Mouse (Mus musculus) heart, embryonic 12.5 days (tissue): ENCODE measurements around the gene Mvp. TPM values are rescaled to one million over a fixed set of nuclear protein-coding genes. Genes with fewer than 3 reads are reported as not detected.

Source experiments
- ATAC-seq: fragments of 200-750 bp; cut with Nextera tagmentation; 2 replicates; pipeline ENCODE4 v1.8.0; 2017; ENCODE audit warnings: moderate TSS enrichment, moderate library complexity; ENCODE audit not compliant: insufficient number of reproducible peaks, low FRiP score
- H3K27ac ChIP-seq: fragments of 300-500 bp; sonication (generic); 2 replicates; pipeline ENCODE4 v1.5.1; 2016; ENCODE audit warnings: mild to moderate bottlenecking, moderate library complexity; ENCODE audit not compliant: poor library complexity, severe bottlenecking
- H3K27me3 ChIP-seq: fragments of 300-500 bp; sonication (generic); replicated peaks from 2 replicates; pipeline ENCODE4 v1.6.1; 2016; ENCODE audit warnings: mild to moderate bottlenecking, moderate library complexity
- H3K36me3 ChIP-seq: fragments of 300-500 bp; sonication (generic); 2 replicates; pipeline ENCODE4 v1.6.1; 2016; ENCODE audit warnings: mild to moderate bottlenecking, moderate library complexity
- H3K4me1 ChIP-seq: fragments of 300-500 bp; sonication (generic); replicated peaks from 2 replicates; pipeline ENCODE4 v1.6.1; 2016; ENCODE audit warnings: mild to moderate bottlenecking
- H3K4me2 ChIP-seq: fragments of 300-500 bp; sonication (generic); 2 replicates; pipeline ENCODE4 v1.6.1; 2016; ENCODE audit warnings: mild to moderate bottlenecking, moderate library complexity
- H3K4me3 ChIP-seq: fragments of 300-500 bp; sonication (generic); 2 replicates; pipeline ENCODE4 v1.5.1; 2016; ENCODE audit warnings: mild to moderate bottlenecking
- H3K9ac ChIP-seq: fragments of 300-500 bp; sonication (generic); 2 replicates; pipeline ENCODE4 v1.6.1; 2016; ENCODE audit warnings: mild to moderate bottlenecking, moderate library complexity
- H3K9me3 ChIP-seq: fragments of 300-500 bp; sonication (generic); replicated peaks from 2 replicates; pipeline ENCODE4 v1.6.1; 2016; ENCODE audit warnings: mild to moderate bottlenecking, moderate library complexity
- WGBS: fragments of 180-500 bp; shearing (Covaris S2); methylation state at CpG from one replicate; pipeline ENCODE4 v1.1.7; 2016; 5-methylcytosine and 5-hydroxymethylcytosine counted together
- polyA plus RNA-seq: library from polyadenylated mRNA; unstranded; fragments of >200 nt; fragmentation: Nextera tagmentation; extraction: Ambion mirVana; gene quantifications from 2 replicates; pipeline ENCODE4 v1.2.1, GENCODE M21; 2016

Gene Mvp
- polyA plus RNA-seq, 1 experiment from 2014 or later: 12.0 TPM

DNA sequence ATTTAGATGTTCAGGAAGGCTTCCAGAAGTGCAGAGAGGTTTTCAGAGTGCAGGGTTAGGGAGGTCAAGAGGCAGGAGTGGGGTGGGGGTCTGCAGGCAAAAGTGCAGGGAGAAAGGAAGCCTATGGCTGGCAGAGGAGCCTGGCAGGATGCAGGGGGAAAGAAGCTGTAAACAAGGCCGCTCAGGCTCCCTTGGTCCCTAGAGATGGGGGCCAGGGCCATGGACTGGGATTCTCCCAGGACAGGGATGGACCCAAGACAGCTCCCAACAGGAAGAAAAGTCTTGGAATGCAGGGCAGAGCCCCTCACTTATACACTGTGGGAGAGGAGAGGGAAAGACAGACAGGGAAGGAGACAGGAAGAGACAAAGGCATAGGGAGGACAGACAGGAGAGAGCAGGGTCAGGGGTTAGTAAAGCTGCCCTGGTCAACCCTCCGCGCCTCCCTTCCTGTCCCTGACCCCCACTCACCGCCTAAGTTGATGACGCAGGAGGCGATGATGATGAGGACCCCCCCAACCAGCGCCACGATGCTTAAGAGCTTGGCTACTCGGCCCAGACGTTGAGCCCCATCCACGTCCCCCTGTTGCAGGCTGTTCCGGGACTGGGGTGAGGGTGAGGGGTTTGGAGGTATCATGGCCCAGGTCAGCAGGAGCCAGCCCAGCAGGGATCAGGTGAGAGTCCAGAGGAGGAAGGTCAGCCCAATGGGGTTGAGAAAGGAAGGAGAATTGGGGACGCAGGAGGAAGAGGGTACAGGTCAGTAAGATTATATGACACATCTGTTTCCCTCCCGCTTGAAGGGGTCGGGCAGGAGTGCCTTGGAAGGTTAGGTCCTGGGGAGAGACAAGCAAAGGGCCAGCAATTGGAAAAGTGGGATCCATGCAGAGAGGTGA lies 4.2 kb upstream of the Mvp start:
- Histone ChIP-seq H3K36me3 (peaks cover 30% of the 10 kb centered on the region), H3K9ac (peak overlapping the region; percentile 3; the same call in 1 of the 2 replicates), H3K4me3 (no peak overlapping the region), H3K27ac (no peak overlapping the region), H3K27me3 (no peaks in the 10 kb centered on the region), H3K4me2 (peak overlapping the region; percentile 11; the same call in 1 of the 2 replicates), H3K4me1 (peaks cover 62% of the 10 kb centered on the region), H3K9me3 (no peaks in the 10 kb centered on the region)
- ATAC-seq: no peak
- WGBS: 77% methylated on average over 15 of the region's 15 CpGs

DNA sequence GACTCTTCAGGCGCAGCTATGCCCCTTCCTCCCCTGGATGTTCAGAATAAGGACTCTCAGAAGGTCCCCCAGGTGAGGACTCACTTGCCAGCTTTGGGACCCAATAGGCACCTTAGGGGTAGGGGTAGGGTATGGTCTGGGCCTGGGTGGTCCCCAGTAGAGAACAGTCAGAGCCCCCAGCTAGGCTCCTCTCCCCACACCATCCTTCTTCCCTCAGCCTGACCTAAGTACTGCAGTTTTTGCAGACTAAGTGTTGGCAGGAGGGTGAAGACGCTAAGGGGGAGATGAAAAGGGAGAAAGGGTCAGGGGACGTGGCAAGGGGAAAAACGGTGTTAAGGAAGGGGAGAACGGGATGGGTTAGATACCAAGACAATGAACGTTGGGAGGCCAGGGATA lies 3.5 kb upstream of the Mvp start:
- no peak overlapping the region for H3K4me3 ChIP-seq
- WGBS: 45% methylated on average over 6 of the region's 6 CpGs
- H3K4me1 ChIP-seq: peaks cover 61% of the 10 kb centered on the region
- H3K9me3 ChIP-seq: no peaks in the 10 kb centered on the region
- no peaks in the 10 kb centered on the region for H3K27me3 ChIP-seq
- H3K4me2 ChIP-seq: no peak overlapping the region
- H3K36me3 ChIP-seq: peaks cover 30% of the 10 kb centered on the region
- H3K27ac ChIP-seq: no peak overlapping the region
- H3K9ac ChIP-seq: 0 out of 2 replicates have a peak overlapping the region, but pooled peaks have one; percentile 3
- no peak for ATAC-seq

DNA sequence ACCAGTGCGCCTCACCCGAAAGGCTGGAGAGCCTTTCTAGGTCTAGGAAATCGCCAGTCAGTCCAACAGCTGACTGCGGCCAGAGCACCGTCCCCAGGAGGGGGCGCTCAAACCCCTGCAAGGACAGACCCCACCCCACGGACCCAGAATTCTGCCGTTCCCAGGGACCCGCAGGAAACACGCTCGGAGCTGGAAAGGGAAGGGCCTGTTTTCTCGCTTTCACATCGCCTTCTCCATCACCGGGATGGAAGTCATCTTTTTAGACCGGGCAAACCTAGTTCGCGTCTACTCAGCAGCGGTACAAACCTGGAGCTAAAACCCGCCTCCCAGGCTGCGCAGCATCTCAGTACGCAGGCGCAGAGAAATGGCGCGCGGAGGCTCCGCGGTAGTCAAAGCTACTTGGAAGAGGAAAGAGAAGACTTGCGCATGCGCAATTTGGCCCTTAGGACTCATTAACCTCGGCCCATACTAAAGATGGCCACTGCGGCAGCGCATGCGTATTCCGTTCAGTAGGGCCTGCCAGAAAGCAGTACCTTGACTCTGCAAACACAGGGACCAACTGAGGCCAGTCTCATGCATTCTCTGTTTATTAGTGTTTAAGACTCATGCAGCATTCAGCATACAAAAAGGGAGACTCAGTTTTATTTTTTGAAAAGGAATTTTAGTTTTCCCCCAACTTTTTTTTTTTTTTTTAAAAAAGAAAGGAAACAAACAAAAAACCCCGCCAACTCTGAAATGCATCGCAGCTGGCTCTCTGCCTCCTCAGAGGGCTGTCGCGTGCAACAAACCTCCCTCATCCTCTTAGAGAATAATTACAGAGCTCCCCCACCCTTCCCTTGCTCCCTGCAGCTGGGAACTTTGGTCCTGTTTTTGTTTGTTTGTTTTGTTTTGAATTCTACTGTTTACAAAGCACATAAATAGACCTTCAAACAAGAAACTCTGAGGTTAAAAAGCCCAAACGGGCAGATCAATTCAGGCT lies 2.8 kb upstream of the Mvp start, which contains the start of gene Pagr1a:
Pagr1a (minus strand) TSS at position 382 of the 979 bp plus-strand sequence.
- peaks cover 54% of the 10 kb centered on the region for H3K4me1 ChIP-seq

DNA sequence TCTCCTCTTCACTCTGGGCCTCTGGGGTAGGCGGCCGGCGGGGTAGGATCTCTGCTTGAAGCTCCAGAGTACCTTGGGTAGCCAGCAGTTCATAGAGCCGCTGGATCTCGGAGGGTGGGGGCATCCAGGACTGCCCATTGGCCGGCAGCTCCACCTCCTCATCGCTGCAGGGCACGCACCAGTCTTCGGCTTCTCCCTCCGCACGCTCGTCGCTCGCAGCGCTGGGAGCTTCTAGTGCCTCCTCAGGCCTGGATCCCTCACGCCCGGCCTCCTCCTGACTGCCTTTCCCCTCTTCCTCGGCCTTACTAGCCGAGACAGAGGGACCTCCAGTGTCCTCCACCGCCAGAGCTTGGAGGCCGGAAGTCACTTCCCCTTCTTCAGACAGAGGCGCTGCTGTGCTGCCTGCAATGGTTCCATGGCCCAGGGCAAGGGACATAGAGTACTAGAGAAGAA lies 2.1 kb upstream of the Mvp start:
- H3K9me3 ChIP-seq: no peaks in the 10 kb centered on the region
- ATAC-seq: peak; percentile 70
- no peaks in the 10 kb centered on the region for H3K27me3 ChIP-seq
- peak overlapping the region; percentile 63 for H3K4me3 ChIP-seq
- peaks cover 47% of the 10 kb centered on the region for H3K4me1 ChIP-seq
- 0% methylated on average over 22 of the region's 22 CpGs for WGBS
- H3K9ac ChIP-seq: peak overlapping the region; percentile 80
- H3K36me3 ChIP-seq: peaks cover 30% of the 10 kb centered on the region
- H3K27ac ChIP-seq: peak overlapping the region; percentile 95
- H3K4me2 ChIP-seq: peak overlapping the region; percentile 89

More for the DNA sequence above, 2.8 kb upstream of the Mvp start, which contains the start of gene Pagr1a:
- Histone ChIP-seq H3K27ac (peak within 1 kb of the TSS; percentile 95), H3K4me3 (peak within 1 kb of the TSS; percentile 63), H3K36me3 (peaks cover 30% of the 10 kb centered on the region), H3K4me2 (peak within 1 kb of the TSS; percentile 89), H3K27me3 (no peaks in the 10 kb centered on the region), H3K9ac (peak within 1 kb of the TSS; percentile 80), H3K9me3 (no peaks in the 10 kb centered on the region)
- ATAC-seq: peak; percentile 87
- 5% methylated on average over 39 of the region's 39 CpGs for WGBS

DNA sequence TGATC lies 1.9 kb upstream of the Mvp start, which contains the start of gene Pagr1b:
Pagr1b (minus strand) TSS at position 4 of the 5 bp plus-strand sequence.
- H3K4me3 ChIP-seq: peak within 1 kb of the TSS; percentile 63
- no peaks in the 10 kb centered on the region for H3K27me3 ChIP-seq
- H3K9ac ChIP-seq: peak within 1 kb of the TSS; percentile 80
- peaks cover 44% of the 10 kb centered on the region for H3K4me1 ChIP-seq
- H3K36me3 ChIP-seq: peaks cover 30% of the 10 kb centered on the region
- no peaks in the 10 kb centered on the region for H3K9me3 ChIP-seq
- peak within 1 kb of the TSS; percentile 89 for H3K4me2 ChIP-seq
- ATAC-seq: no peak
- peak within 1 kb of the TSS; percentile 95 for H3K27ac ChIP-seq

DNA sequence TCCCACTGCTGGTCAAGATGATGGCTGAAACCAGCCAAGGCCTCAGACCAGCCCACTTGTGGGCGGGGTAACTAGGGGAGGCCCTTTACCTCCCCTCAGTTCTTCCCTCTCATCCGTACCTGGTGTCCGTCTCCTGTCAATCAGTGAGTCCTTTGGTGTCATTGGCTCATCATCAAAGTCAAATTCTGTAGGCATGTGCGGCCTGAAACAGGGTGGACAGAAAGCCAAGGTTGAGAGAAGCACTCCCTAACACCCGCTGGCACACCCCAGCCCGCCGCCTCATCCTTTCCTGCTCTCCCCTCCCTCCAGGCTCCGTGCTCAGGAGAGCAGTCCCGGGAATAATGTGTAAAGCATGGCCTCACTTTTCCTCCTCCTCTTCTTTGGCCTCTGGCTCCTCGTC lies 1.7 kb upstream of the Mvp start:
- 1% methylated on average over 10 of the region's 10 CpGs for WGBS
- Histone ChIP-seq H3K9ac (peak overlapping the region; percentile 80), H3K36me3 (peaks cover 30% of the 10 kb centered on the region), H3K4me2 (peak overlapping the region; percentile 89), H3K27me3 (no peaks in the 10 kb centered on the region), H3K9me3 (no peaks in the 10 kb centered on the region), H3K27ac (peak overlapping the region; percentile 95), H3K4me3 (peak overlapping the region; percentile 63), H3K4me1 (peaks cover 42% of the 10 kb centered on the region)
- peak; percentile 70 for ATAC-seq

DNA sequence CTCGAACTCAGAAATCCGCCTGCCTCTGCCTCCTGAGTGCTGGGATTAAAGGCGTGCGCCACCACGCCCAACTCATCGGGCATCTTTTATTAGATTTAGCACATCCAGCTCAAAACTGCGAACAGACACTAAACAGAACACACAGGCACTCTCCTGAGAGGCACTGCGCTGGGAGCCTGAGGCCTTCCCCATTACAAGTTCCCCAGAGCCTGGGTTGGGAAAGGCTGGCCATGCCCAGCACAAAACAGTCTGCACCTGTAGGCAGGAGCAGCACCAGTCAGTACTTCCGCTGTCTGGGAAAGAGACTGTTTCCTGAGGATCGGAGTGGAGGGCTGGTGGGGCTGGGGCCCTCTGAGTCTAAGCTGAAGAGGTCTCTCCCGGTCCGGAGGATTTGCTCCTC lies 572 bp upstream of the Mvp start:
- Histone ChIP-seq H3K36me3 (peaks cover 36% of the 10 kb centered on the region), H3K27me3 (no peaks in the 10 kb centered on the region), H3K9ac (0 out of 2 replicates have a peak overlapping the region, but pooled peaks have one; percentile 66), H3K4me1 (peaks cover 33% of the 10 kb centered on the region), H3K27ac (no peak overlapping the region; the same call in 1 of the 2 replicates), H3K4me2 (peak overlapping the region; percentile 89), H3K4me3 (no peak overlapping the region), H3K9me3 (no peaks in the 10 kb centered on the region)
- ATAC-seq: no peak
- WGBS: 90% methylated on average over 12 of the region's 12 CpGs

DNA sequence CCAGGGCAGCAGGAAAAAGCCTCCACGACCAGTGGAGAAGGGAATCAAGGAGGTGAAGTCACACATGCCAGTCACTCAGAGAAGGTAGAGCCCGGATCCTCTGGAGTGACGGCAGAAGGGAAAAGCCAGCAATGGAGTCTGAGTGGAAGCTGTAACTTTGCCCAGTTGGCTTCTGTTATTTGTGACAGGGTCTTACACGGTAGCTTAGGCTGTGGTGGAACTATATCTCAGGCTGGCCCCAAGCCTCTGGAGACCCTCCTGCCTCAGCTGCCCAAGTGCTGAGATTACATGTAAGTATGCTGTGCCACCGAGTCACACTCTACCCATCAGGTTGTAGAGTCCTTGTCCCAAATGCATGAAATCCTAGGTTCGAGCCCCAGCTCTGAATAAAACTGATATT lies 1.0 kb downstream of the Mvp start:
- Histone ChIP-seq H3K4me2 (peak overlapping the region; percentile 89), H3K27ac (no peak overlapping the region), H3K4me3 (no peak overlapping the region), H3K9me3 (no peaks in the 10 kb centered on the region), H3K27me3 (no peaks in the 10 kb centered on the region), H3K9ac (no peak overlapping the region), H3K4me1 (peaks cover 40% of the 10 kb centered on the region), H3K36me3 (peaks cover 36% of the 10 kb centered on the region)
- WGBS: 91% methylated on average over 6 of the region's 6 CpGs
- no peak for ATAC-seq

DNA sequence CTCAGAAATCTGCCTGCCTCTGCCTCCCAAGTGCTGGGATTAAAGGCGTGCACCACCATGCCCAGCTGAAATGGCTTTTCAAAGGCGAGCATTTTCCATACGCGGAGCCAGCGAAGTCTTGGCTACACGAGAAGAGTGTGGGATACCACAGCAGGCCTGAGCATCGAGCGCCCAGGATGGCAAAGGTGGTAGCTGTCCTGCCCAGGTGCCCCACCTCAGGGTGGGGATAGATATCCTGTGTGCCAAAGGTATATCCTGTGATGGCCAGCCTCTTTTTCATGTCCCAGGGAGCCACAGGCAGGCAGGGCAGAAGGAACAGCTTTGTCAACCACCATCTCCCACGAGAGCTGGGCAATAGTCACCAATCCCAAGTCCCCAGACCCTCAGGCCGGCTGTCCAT lies 1.6 kb downstream of the Mvp start:
- no peak for ATAC-seq
- Histone ChIP-seq H3K4me1 (peaks cover 43% of the 10 kb centered on the region), H3K4me2 (no peak overlapping the region)

DNA sequence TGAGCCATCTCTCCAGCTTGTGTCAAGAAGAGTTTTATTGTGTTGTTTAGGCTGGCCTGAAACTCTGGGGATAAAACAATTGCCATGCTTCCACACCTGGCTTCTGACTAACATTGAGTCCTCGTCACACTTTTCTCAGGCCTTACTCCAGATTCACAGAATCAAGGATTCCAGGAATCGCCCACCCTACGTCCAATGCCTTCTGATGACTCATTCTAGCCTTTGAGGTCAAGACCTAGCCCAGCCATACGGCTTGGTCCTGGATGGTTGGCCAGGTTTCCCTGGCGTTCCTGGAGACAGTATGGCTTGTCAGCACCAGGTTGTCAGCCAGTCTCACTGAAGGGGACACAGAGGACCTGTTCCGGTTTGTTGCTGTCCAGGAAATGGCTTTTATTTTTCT lies 2.0 kb downstream of the Mvp start:
- H3K4me1 ChIP-seq: peaks cover 43% of the 10 kb centered on the region
- no peak overlapping the region for H3K27ac ChIP-seq
- no peaks in the 10 kb centered on the region for H3K9me3 ChIP-seq
- no peak for ATAC-seq
- no peak overlapping the region for H3K9ac ChIP-seq
- H3K36me3 ChIP-seq: peaks cover 36% of the 10 kb centered on the region
- H3K4me2 ChIP-seq: no peak overlapping the region
- 73% methylated on average over 6 of the region's 6 CpGs for WGBS
- H3K27me3 ChIP-seq: no peaks in the 10 kb centered on the region
- no peak overlapping the region for H3K4me3 ChIP-seq

More for the DNA sequence above, 1.6 kb downstream of the Mvp start:
- H3K27me3 ChIP-seq: no peaks in the 10 kb centered on the region
- no peak overlapping the region for H3K9ac ChIP-seq
- no peak overlapping the region for H3K4me3 ChIP-seq
- no peaks in the 10 kb centered on the region for H3K9me3 ChIP-seq
- WGBS: 95% methylated on average over 10 of the region's 10 CpGs
- H3K36me3 ChIP-seq: peaks cover 36% of the 10 kb centered on the region
- H3K27ac ChIP-seq: no peak overlapping the region

DNA sequence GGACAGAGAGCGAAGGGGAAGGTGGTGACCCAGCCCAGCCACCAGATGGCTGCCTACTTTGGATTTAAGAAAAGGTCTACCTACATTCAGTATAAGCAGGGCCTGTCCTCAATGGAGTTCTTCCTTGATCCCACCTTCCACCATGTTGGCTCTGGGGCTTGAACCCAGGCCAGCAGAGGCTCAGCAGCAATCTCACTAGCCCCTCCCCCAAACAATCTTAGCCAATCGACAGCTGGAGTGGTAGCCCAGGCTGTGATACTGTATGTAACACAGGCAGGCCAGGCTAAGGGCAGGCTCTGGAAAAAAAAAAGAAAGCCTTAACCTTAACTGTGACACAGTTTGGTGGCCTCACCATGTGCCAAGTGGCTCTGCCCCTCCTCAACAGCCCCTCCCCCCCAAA lies 2.7 kb downstream of the Mvp start:
- ATAC-seq: no peak
- Histone ChIP-seq H3K27me3 (no peaks in the 10 kb centered on the region), H3K9me3 (no peaks in the 10 kb centered on the region), H3K4me1 (peaks cover 43% of the 10 kb centered on the region), H3K9ac (no peak overlapping the region), H3K4me2 (no peak overlapping the region), H3K36me3 (peaks cover 36% of the 10 kb centered on the region), H3K27ac (no peak overlapping the region), H3K4me3 (no peak overlapping the region)
- 70% methylated on average over 2 of the region's 2 CpGs for WGBS
